Mouse (Mus musculus) midbrain, postnatal 0 days (tissue): Measurements from ENCODE around the gene Gm20517. TPM values are rescaled to one million over a fixed set of nuclear protein-coding genes. Genes with fewer than 3 reads are reported as not detected.

Source experiments
- ATAC-seq: fragments of 200-750 bp; cut with Nextera tagmentation; 2 replicates; pipeline ENCODE4 v1.8.0; 2017; ENCODE audit warnings: moderate number of reproducible peaks, mild to moderate bottlenecking, moderate TSS enrichment, moderate library complexity; ENCODE audit not compliant: low FRiP score
- DNase-seq: peaks from one replicate; pipeline ENCODE4 v3.0.0-alpha.2; 2015; ENCODE audit warnings: low spot score
- H3K27ac ChIP-seq: fragments of 300-500 bp; sonication (generic); 2 replicates; pipeline ENCODE4 v1.5.1; 2014; ENCODE audit warnings: low read depth, mild to moderate bottlenecking, low read length, mixed read lengths
- H3K27me3 ChIP-seq: fragments of 300-500 bp; sonication (generic); 2 replicates; pipeline ENCODE4 v1.6.1; 2014; ENCODE audit warnings: low read length, control low read depth, mixed read lengths; ENCODE audit not compliant: insufficient read depth
- H3K36me3 ChIP-seq: fragments of 300-500 bp; sonication (generic); 2 replicates; pipeline ENCODE4 v1.6.1; 2014; ENCODE audit warnings: low read length, control low read depth, mixed read lengths; ENCODE audit not compliant: insufficient read depth
- H3K4me1 ChIP-seq: fragments of 300-500 bp; sonication (generic); 2 replicates; pipeline ENCODE4 v1.6.1; 2014; ENCODE audit warnings: mild to moderate bottlenecking, control low read depth, antibody characterized with exemption, low read length, mixed read lengths; ENCODE audit not compliant: insufficient read depth
- H3K4me2 ChIP-seq: fragments of 300-500 bp; sonication (generic); 2 replicates; pipeline ENCODE4 v1.6.1; 2014; ENCODE audit warnings: low read depth, mild to moderate bottlenecking, low read length, mixed read lengths; ENCODE audit not compliant: poor library complexity, severe bottlenecking
- H3K4me3 ChIP-seq: fragments of 300-500 bp; sonication (generic); 2 replicates; pipeline ENCODE4 v1.5.1; 2014; ENCODE audit warnings: low read depth, mild to moderate bottlenecking, low read length, moderate library complexity
- H3K9ac ChIP-seq: fragments of 300-500 bp; sonication (generic); replicated peaks from 2 replicates; pipeline ENCODE4 v1.6.1; 2014; ENCODE audit warnings: mild to moderate bottlenecking, low read length, moderate library complexity, mixed read lengths; ENCODE audit not compliant: poor library complexity, severe bottlenecking
- H3K9me3 ChIP-seq: fragments of 300-500 bp; sonication (generic); 2 replicates; pipeline ENCODE4 v1.6.1; 2016; ENCODE audit warnings: low read length, control low read depth
- CTCF ChIP-seq: IDR thresholded peaks from 2 replicates; pipeline ENCODE4 v1.5.1; 2016; ENCODE audit warnings: antibody characterized with exemption, mild to moderate bottlenecking
- WGBS: fragments of 180-500 bp; shearing (Covaris S2); extraction: QIAGEN DNeasy Blood & Tissue Kit; methylation state at CpG from one replicate; pipeline ENCODE4 v1.1.7; 2014; 5-methylcytosine and 5-hydroxymethylcytosine counted together
- polyA plus RNA-seq: library from polyadenylated mRNA; unstranded; fragments of >200 nt; fragmentation: Nextera tagmentation; extraction: Ambion mirVana; gene quantifications from 2 replicates; pipeline ENCODE4 v1.2.1, GENCODE M21; 2015
- total RNA-seq: library from RNA; depleted of rRNA; stranded (reverse); fragments of >200 nt; gene quantifications from 2 replicates; pipeline ENCODE4 v1.2.3, GENCODE M21; 2014

Gm20517 gene
- total and polyA plus RNA-seq, 2 experiments from 2014 or later = 0.96 to 3.2 TPM

- ATAC-seq (no peak), DNase-seq (no peak)
- 84% methylated on average over 5 of the region's 5 CpGs for WGBS
- no peak overlapping the region for H3K9ac ChIP-seq
- no peaks in the 10 kb centered on the region for H3K4me1 ChIP-seq
- TF ChIP-seq CTCF = no peak
- peaks cover 11% of the 10 kb centered on the region for H3K36me3 ChIP-seq
- H3K27me3 ChIP-seq = no peaks in the 10 kb centered on the region
- H3K4me3 ChIP-seq = no peak overlapping the region
- no peak overlapping the region for H3K27ac ChIP-seq
- no peaks in the 10 kb centered on the region for H3K9me3 ChIP-seq
- H3K4me2 ChIP-seq = no peak overlapping the region
These were observed 44.3 kb downstream of the Gm20517 start for GRCm38 (mm10) chr17:47655697-47656096.

GRCm38 (mm10) chr17:47657901-47658300 is 46.5 kb downstream of the Gm20517 start:
- no peak overlapping the region for H3K4me2 ChIP-seq
- H3K9me3 ChIP-seq = no peaks in the 10 kb centered on the region
- DNase-seq (no peak), ATAC-seq (no peak)
- no peaks in the 10 kb centered on the region for H3K27me3 ChIP-seq
- H3K27ac ChIP-seq = no peak overlapping the region
- TF ChIP-seq CTCF = no peak
- H3K4me1 ChIP-seq = no peaks in the 10 kb centered on the region
- WGBS = 79% methylated on average over 4 of the region's 4 CpGs
- peaks cover 11% of the 10 kb centered on the region for H3K36me3 ChIP-seq
- H3K4me3 ChIP-seq = no peak overlapping the region
- H3K9ac ChIP-seq = no peak overlapping the region

- Histone ChIP-seq H3K27ac (no peak overlapping the region), H3K27me3 (no peaks in the 10 kb centered on the region), H3K4me1 (no peaks in the 10 kb centered on the region), H3K4me3 (no peak overlapping the region), H3K9ac (no peak overlapping the region), H3K36me3 (peaks cover 7% of the 10 kb centered on the region; the same call in 1 of the 2 replicates), H3K4me2 (no peak overlapping the region), H3K9me3 (no peaks in the 10 kb centered on the region)
- WGBS = 90% methylated on average over 3 of the region's 3 CpGs
- DNase-seq (no peak), ATAC-seq (no peak)
- TF ChIP-seq CTCF = no peak
These were observed 47.4 kb downstream of the Gm20517 start for GRCm38 (mm10) chr17:47658741-47659243.

GRCm38 (mm10) chr17:47663009-47663713 is 51.8 kb downstream of the Gm20517 start:
- TF ChIP-seq CTCF = no peak
- H3K4me3 ChIP-seq = no peak overlapping the region
- WGBS = 39% methylated on average over 9 of the region's 9 CpGs
- DNase-seq (no peak), ATAC-seq (no peak)
- no peaks in the 10 kb centered on the region for H3K36me3 ChIP-seq
- H3K4me2 ChIP-seq = no peak overlapping the region
- H3K4me1 ChIP-seq = no peaks in the 10 kb centered on the region
- H3K27me3 ChIP-seq = no peaks in the 10 kb centered on the region
- no peak overlapping the region for H3K9ac ChIP-seq
- H3K27ac ChIP-seq = no peak overlapping the region
- H3K9me3 ChIP-seq = no peaks in the 10 kb centered on the region

GRCm38 (mm10) chr17:47664474-47664873 is 53.1 kb downstream of the Gm20517 start:
- H3K4me2 ChIP-seq = no peak overlapping the region
- no peak for TF ChIP-seq CTCF
- H3K36me3 ChIP-seq = no peaks in the 10 kb centered on the region
- ATAC-seq (no peak), DNase-seq (no peak)
- no peaks in the 10 kb centered on the region for H3K9me3 ChIP-seq
- H3K9ac ChIP-seq = no peak overlapping the region
- H3K4me1 ChIP-seq = peaks cover 3% of the 10 kb centered on the region; the same call in 1 of the 2 replicates
- H3K27ac ChIP-seq = no peak overlapping the region
- no peaks in the 10 kb centered on the region for H3K27me3 ChIP-seq
- H3K4me3 ChIP-seq = no peak overlapping the region
- 91% methylated on average over 7 of the region's 7 CpGs for WGBS

GRCm38 (mm10) chr17:47669166-47669565 is 57.8 kb downstream of the Gm20517 start:
- Histone ChIP-seq H3K4me3 (no peak overlapping the region), H3K9ac (no peak overlapping the region), H3K9me3 (no peaks in the 10 kb centered on the region), H3K27ac (no peak overlapping the region), H3K4me1 (peaks cover 4% of the 10 kb centered on the region; the same call in 1 of the 2 replicates), H3K27me3 (no peaks in the 10 kb centered on the region), H3K4me2 (no peak overlapping the region), H3K36me3 (peaks cover 6% of the 10 kb centered on the region)
- no peak for TF ChIP-seq CTCF
- 35% methylated on average over 4 of the region's 4 CpGs for WGBS
- DNase-seq = peak; percentile 34
- ATAC-seq = no peak
